Mouse (Mus musculus) embryonic fibroblast, embryonic 13.5 days (primary cell): ENCODE measurements around the gene Camk2d.

ENCODE experiments used
- CTCF ChIP-seq: IDR thresholded peaks from 2 replicates; pipeline ENCODE4 v1.5.1; 2011; ENCODE audit warnings: mild to moderate bottlenecking, control low read depth, low read length, moderate library complexity, borderline replicate concordance; ENCODE audit not compliant: insufficient read depth
- POLR2A ChIP-seq: IDR thresholded peaks from 2 replicates; pipeline ENCODE4 v1.6.1; 2011; ENCODE audit warnings: low read depth, mild to moderate bottlenecking, control low read depth, low read length, moderate library complexity

DNA sequence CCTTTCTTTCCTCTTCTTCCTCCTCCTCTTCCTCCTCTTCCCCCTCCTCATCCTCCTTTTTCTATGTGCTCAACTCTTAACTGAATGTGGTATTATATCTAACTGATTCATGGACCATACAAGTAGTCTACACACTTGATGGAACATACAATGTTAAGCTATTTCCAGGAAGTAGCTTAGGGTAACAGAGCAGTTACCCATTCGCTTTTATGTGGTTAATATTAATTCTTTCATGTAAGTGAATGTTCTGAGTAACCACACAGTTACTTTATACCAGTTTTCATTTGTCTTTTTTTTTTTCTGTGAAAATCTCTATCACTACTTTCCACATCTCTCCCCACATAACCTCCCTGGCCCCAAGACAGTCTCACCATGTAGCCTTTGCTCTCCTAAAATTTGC is 228.8 kb downstream of the Camk2d start:
- TF ChIP-seq CTCF (no peak), POLR2A (no peak)
